Mouse (Mus musculus) liver, embryonic 16.5 days (tissue): ENCODE data around the gene Trabd2b. TPM values are rescaled to one million over a fixed set of nuclear protein-coding genes. Genes with fewer than 3 reads are reported as not detected.

Experiments used
- ATAC-seq: fragments of 200-750 bp; cut with Nextera tagmentation; 2 replicates; pipeline ENCODE4 v1.8.0; 2017; ENCODE audit warnings: low read depth, mild to moderate bottlenecking, moderate number of reproducible peaks, moderate library complexity
- H3K27ac ChIP-seq: fragments of 300-500 bp; sonication (generic); 2 replicates; pipeline ENCODE4 v1.5.1; 2014; ENCODE audit warnings: mild to moderate bottlenecking, low read length
- H3K27me3 ChIP-seq: fragments of 300-500 bp; sonication (generic); 2 replicates; pipeline ENCODE4 v1.6.1; 2014; ENCODE audit warnings: low read depth, low read length, mixed read lengths; ENCODE audit not compliant: control insufficient read depth, insufficient read depth
- H3K36me3 ChIP-seq: fragments of 300-500 bp; sonication (generic); 2 replicates; pipeline ENCODE4 v1.6.1; 2014; ENCODE audit warnings: mild to moderate bottlenecking; ENCODE audit not compliant: control insufficient read depth, insufficient read depth
- H3K4me1 ChIP-seq: fragments of 300-500 bp; sonication (generic); 2 replicates; pipeline ENCODE4 v1.6.1; 2014; ENCODE audit warnings: low read depth, low read length, mixed read lengths; ENCODE audit not compliant: control insufficient read depth
- H3K4me2 ChIP-seq: fragments of 300-500 bp; sonication (generic); 2 replicates; pipeline ENCODE4 v1.6.1; 2014; ENCODE audit warnings: low read depth, low read length, mixed read lengths
- H3K4me3 ChIP-seq: fragments of 300-500 bp; sonication (generic); 2 replicates; pipeline ENCODE4 v1.5.1; 2014; ENCODE audit warnings: low read depth, mild to moderate bottlenecking, low read length
- H3K9ac ChIP-seq: fragments of 300-500 bp; sonication (generic); 2 replicates; pipeline ENCODE4 v1.6.1; 2014; ENCODE audit warnings: low read depth, low read length
- H3K9me3 ChIP-seq: fragments of 300-500 bp; sonication (generic); replicated peaks from 2 replicates; pipeline ENCODE4 v1.6.1; 2016; ENCODE audit warnings: low read length; ENCODE audit not compliant: control insufficient read depth
- WGBS: fragments of 180-500 bp; shearing (Covaris S2); extraction: QIAGEN DNeasy Blood & Tissue Kit; methylation state at CpG from one replicate; pipeline ENCODE4 v1.1.7; 2014; ENCODE audit not compliant: insufficient replicate concordance; 5-methylcytosine and 5-hydroxymethylcytosine counted together
- polyA plus RNA-seq: library from polyadenylated mRNA; unstranded; fragments of >200 nt; fragmentation: Nextera tagmentation; extraction: Ambion mirVana; gene quantifications from 2 replicates; pipeline ENCODE4 v1.2.1, GENCODE M21; 2015

Gene Trabd2b
- polyA plus RNA-seq, 1 experiment from 2014 or later: 0.12 TPM

DNA sequence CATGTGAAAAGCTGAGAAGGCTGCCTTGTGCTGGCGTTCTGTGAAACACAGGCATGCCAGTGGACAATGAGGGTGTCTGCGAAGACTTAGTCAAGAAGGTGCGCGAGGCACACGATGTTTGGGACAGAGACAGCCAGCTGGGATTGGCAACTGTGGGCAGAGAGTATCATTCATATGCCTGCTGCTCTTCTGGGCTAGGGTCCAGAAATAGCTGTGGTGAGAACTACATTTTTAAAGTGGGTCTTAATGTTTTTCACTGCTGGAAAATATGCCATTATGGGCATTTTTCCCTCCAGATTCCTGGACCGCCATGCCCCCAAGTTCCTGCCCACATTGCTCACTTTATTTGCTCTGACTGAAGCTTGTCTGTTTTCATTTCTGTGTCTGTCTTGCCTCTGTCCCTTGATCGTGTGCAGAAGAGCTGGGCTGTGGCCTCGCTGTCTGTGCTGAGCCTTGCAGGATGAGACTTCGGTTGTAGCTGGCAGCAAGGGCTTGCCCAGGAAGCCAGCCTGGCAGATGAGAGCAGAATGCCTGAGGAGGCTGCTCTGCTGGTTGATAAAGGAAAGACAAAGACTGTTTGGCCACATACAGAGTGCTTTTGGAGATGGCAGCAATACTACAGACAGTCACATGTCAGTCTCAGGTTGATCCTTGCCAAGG is 42.0 kb downstream of the Trabd2b start:
- no peaks in the 10 kb centered on the region for H3K9me3 ChIP-seq
- no peak for ATAC-seq
- H3K4me3 ChIP-seq: no peak overlapping the region
- no peaks in the 10 kb centered on the region for H3K4me1 ChIP-seq
- H3K36me3 ChIP-seq: no peaks in the 10 kb centered on the region
- H3K27me3 ChIP-seq: no peaks in the 10 kb centered on the region
- H3K9ac ChIP-seq: no peak overlapping the region
- 67% methylated on average over 9 of the region's 9 CpGs for WGBS
- H3K27ac ChIP-seq: no peak overlapping the region
- no peak overlapping the region for H3K4me2 ChIP-seq

DNA sequence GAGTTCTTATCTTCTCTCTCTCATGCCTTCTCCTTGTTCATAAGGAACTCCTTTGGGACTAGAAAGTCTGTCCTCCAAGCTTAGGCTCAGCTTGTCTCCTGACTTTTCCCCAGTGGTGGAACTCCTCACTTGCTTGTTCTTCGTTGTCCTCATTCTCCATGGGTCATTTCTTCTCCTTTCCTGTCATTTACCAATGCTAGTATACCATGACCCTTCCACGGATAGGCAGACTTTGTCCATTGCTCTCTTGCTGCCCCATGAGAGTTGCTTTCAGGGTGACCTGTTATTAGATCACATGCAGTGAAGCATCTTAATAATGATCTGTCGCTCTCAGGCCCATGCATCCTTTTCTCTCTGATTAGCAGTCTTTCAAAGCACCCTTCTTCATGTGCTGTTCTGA is 46.6 kb downstream of the Trabd2b start:
- WGBS: 59% methylated on average over 3 of the region's 3 CpGs
- ATAC-seq: no peak

DNA sequence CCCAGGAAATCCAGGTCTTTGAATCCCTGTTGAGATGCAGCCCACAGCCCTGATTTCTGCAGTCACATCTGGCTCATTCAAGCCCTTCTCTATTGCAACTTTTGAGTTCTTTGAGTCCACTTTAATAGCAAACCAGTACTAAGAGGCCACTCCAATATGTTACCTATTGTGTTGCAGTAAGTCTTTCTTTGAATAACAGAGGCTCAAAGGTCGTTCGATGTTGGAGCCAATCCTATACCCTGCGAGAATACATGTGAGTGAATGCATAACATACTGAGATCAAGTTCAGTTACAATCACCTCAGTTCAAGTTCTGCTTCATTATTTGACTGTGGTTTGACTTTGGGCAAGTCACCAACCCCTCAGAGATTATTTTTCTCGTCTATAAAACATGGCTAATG is 47.5 kb downstream of the Trabd2b start:
- ATAC-seq: no peak
- Histone ChIP-seq H3K36me3 (no peaks in the 10 kb centered on the region), H3K27me3 (no peaks in the 10 kb centered on the region), H3K4me2 (no peak overlapping the region), H3K27ac (no peak overlapping the region), H3K9me3 (no peaks in the 10 kb centered on the region), H3K9ac (no peak overlapping the region), H3K4me1 (no peaks in the 10 kb centered on the region), H3K4me3 (no peak overlapping the region)
- WGBS: 59% methylated on average over 4 of the region's 4 CpGs

More for the DNA sequence above, 46.6 kb downstream of the Trabd2b start:
- Histone ChIP-seq H3K4me2 (no peak overlapping the region), H3K9ac (no peak overlapping the region), H3K36me3 (no peaks in the 10 kb centered on the region), H3K9me3 (no peaks in the 10 kb centered on the region), H3K4me1 (no peaks in the 10 kb centered on the region), H3K27me3 (no peaks in the 10 kb centered on the region), H3K27ac (no peak overlapping the region), H3K4me3 (no peak overlapping the region)

DNA sequence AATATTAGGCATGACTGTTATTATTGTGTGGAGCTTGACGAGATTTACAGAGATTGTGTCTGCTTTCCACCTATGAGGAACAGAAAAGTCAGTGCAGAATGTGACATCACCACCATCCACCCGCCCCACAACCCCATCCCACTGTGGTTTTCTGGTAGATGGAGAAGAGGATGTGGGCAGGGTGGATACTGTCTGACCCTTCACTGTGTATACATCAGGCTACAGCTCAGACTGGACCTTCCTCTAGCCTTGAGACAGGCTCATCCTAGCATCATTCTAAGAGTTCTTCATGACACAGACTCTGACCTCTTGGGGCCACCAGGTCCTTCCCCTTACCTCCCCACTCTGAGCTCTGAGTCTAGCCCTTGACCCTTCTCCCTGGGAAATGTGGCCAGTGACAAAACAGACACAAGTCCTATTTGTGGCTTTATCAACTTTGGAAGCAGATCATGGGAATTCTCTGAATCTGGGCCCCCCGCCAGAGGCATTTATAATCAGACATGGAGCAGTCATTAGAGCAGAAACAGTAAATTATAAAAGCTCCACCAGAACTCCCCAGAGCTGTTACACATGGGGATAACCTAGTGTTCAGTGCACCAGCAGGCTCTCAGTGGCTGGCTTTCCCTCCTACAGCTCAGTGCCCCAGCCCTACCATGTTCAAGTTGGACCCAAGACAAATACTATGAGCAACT is 48.1 kb downstream of the Trabd2b start:
- no peak overlapping the region for H3K4me2 ChIP-seq
- H3K27me3 ChIP-seq: no peaks in the 10 kb centered on the region
- WGBS: 42% methylated on average over 3 of the region's 3 CpGs
- no peak overlapping the region for H3K4me3 ChIP-seq
- ATAC-seq: no peak; the same call in 1 of the 2 replicates
- H3K36me3 ChIP-seq: no peaks in the 10 kb centered on the region
- no peak overlapping the region for H3K27ac ChIP-seq
- no peak overlapping the region for H3K9ac ChIP-seq
- H3K9me3 ChIP-seq: no peaks in the 10 kb centered on the region
- no peaks in the 10 kb centered on the region for H3K4me1 ChIP-seq

DNA sequence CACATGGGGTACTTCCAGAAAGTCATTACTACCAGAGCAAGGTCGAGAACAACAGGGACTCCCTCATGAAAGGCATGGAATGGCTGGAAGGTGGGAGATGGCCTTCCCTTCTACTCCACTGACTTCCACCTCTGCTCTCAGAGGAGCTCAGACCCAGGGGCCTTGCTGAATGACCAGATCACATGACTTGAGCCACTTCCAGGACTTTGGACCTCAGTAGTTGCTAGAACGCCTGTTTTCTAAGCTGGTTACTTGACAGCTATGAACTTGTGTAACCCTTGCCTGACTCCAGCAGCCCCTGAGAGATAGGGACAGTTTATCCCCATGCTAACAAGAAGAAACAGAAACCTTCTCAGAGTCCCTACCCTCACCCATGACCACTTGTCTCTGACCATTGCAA is 50.6 kb downstream of the Trabd2b start:
- no peak for ATAC-seq
- Histone ChIP-seq H3K4me1 (no peaks in the 10 kb centered on the region), H3K27me3 (no peaks in the 10 kb centered on the region), H3K36me3 (no peaks in the 10 kb centered on the region), H3K4me3 (no peak overlapping the region), H3K27ac (no peak overlapping the region), H3K9ac (no peak overlapping the region), H3K4me2 (no peak overlapping the region), H3K9me3 (no peaks in the 10 kb centered on the region)
- WGBS: 51% methylated on average over 2 of the region's 2 CpGs

DNA sequence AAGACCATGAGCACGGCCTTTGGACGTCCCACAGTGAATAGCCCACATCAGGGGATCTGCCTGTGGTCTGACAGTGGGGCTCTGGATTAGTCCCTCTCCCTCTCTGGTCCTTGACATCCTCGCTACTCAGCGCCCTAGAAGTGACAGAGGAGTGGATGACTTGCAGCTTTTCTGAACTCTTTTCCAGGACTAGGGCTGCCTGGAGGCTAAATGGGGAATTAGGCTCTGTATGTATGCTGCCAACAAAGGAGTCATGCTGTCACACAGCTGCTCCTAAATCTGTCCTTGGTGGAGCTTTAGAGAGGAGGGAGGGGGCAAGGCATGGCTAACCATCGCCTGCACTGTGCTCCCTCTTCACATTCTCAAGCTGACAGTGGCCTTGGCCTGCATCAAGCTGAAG is 53.1 kb downstream of the Trabd2b start:
- no peak for ATAC-seq
- WGBS: 52% methylated on average over 5 of the region's 5 CpGs
- Histone ChIP-seq H3K27ac (no peak overlapping the region), H3K9ac (no peak overlapping the region), H3K9me3 (no peaks in the 10 kb centered on the region), H3K27me3 (no peaks in the 10 kb centered on the region), H3K4me3 (no peak overlapping the region), H3K4me1 (no peaks in the 10 kb centered on the region), H3K4me2 (no peak overlapping the region), H3K36me3 (no peaks in the 10 kb centered on the region)

DNA sequence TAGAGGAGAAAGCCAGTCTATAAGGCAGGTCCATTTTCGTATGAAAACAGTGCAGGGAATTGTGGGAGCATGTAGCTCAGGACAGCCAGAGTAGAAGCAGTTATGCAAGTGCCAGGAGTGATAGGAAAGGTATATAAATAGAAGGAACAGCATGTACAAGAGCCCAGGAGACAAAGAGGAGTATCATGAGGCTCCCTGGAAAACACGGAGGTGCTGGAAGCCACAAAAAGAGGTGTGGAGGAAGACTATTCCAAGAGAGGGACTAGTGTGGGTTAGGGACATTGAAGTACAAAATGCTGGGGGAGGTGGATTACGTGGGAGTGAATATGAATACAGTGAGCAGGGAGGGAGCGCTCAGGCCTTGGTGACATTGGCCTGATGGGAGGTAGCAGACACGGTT is 53.9 kb downstream of the Trabd2b start:
- H3K4me3 ChIP-seq: no peak overlapping the region
- no peaks in the 10 kb centered on the region for H3K27me3 ChIP-seq
- no peak overlapping the region for H3K27ac ChIP-seq
- 53% methylated on average over 5 of the region's 5 CpGs for WGBS
- H3K36me3 ChIP-seq: no peaks in the 10 kb centered on the region
- no peaks in the 10 kb centered on the region for H3K9me3 ChIP-seq
- no peaks in the 10 kb centered on the region for H3K4me1 ChIP-seq
- H3K9ac ChIP-seq: no peak overlapping the region
- H3K4me2 ChIP-seq: no peak overlapping the region
- no peak for ATAC-seq

DNA sequence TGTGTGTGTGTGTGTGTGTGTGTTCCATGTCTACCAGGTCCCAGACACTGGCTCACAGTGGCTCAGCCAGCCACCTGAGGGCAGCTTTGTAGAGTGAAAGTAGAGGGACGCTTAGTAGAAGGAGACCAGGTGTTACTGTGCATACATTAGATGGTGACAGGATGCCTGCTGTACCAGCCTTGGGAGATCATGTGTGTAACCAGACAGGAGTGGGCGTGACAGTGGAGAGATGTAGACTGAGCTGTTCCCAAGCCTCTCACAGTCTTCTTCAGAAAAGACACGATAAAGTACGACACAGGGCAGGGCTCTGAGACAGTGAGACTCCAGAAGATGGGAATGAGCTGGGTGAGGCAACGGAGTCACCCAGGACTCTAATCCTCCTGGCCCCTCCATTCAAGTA is 54.6 kb downstream of the Trabd2b start:
- Histone ChIP-seq H3K27me3 (no peaks in the 10 kb centered on the region), H3K36me3 (no peaks in the 10 kb centered on the region), H3K4me2 (no peak overlapping the region), H3K4me1 (no peaks in the 10 kb centered on the region), H3K9me3 (no peaks in the 10 kb centered on the region), H3K9ac (no peak overlapping the region), H3K27ac (no peak overlapping the region), H3K4me3 (no peak overlapping the region)
- 63% methylated on average over 5 of the region's 5 CpGs for WGBS
- no peak for ATAC-seq

DNA sequence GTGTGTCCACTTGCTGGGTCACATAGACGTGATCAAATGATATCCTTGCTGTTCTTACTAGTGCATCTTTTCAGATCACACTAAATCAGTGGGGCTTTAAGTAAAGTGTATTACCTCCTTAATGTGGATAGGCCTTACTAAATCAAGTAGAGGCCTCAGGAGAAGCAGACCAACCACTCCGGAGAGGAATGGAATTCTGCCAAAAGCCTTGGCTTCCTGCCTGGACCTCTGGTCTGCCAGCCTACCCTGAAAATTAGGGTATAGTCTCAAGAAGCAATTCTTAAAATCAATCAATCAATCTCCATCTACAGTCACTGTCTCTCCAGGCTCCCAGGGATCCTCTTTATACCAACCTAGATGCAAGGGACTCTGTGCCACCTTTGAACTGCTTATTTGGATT is 59.1 kb downstream of the Trabd2b start:
- no peak overlapping the region for H3K27ac ChIP-seq
- H3K9ac ChIP-seq: no peak overlapping the region
- no peak overlapping the region for H3K4me2 ChIP-seq
- no peaks in the 10 kb centered on the region for H3K27me3 ChIP-seq
- H3K4me3 ChIP-seq: no peak overlapping the region
- no peaks in the 10 kb centered on the region for H3K36me3 ChIP-seq
- ATAC-seq: no peak
- WGBS: 53% methylated on average over 2 of the region's 2 CpGs
- H3K4me1 ChIP-seq: no peaks in the 10 kb centered on the region
- H3K9me3 ChIP-seq: no peaks in the 10 kb centered on the region
